9 mouse cellular contexts compared by ENCODE assay signal in the genomic region with DNA sequence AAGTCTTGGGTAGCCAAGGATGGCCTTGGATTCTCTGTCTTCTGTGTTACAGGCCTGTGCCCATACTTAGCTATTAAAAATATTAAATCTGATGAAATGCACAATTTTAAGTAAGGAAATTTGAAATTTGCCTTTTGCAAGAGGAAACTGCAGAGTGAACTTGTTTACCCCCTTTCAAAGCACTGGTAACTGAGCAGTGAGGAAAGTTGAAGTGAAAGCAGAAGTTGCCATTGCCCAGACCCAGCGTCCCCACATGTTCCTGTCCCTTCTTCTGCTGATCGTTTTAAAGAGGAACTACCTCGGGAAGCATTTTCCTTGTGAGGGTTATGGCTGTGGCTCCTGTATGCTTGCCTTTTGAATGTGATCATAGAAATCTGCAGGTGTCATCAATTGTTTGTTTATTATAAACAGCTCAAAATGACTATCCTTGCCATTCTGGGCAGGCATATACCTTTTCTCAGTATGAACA. TPM values are rescaled to one million over a fixed set of nuclear protein-coding genes. Genes with fewer than 3 reads are reported as not detected.
DNase-seq lines count a peak whose midpoint lies in the region; ATAC-seq and TF ChIP-seq lines count a peak whose summit lies in the region.
"Had no signal": no experiment of that assay in that cellular context is flagged by ENCODE, and none has a peak within 500 bp of the region (broad histone marks: within the 10 kb centered on the region; RNA-seq: fewer than 3 reads in every experiment).

No protein-coding gene starts in this region.

- no peak for TF ChIP-seq EP300 in stomach, postnatal 0 days (optimal IDR thresholded peaks at IDR 0.05)

- H3K27ac ChIP-seq in midbrain, embryonic 11.5 days (ENCODE audit: low read depth, low read length): no peak overlapping the region
- H3K27ac ChIP-seq in midbrain, embryonic 15.5 days: no peak overlapping the region
- peak overlapping the region; percentile 92 for H3K27ac ChIP-seq in cortical plate, adult 2 months (ENCODE audit: insufficient read depth, low read length)
- peak overlapping the region; percentile 55 for H3K27ac ChIP-seq in lung, embryonic 16.5 days (ENCODE audit: low read length)
- H3K27ac ChIP-seq in stomach, postnatal 0 days (replicated peaks): peak overlapping the region; percentile 84

- 87% methylated on average over 3 of the region's 3 CpGs for WGBS in midbrain, embryonic 11.5 days
- WGBS in midbrain, embryonic 15.5 days: 85% methylated on average over 3 of the region's 3 CpGs
- WGBS in lung, embryonic 16.5 days: 58% methylated on average over 3 of the region's 3 CpGs
- 67% methylated on average over 3 of the region's 3 CpGs for WGBS in stomach, postnatal 0 days

- no peak overlapping the region for H3K4me3 ChIP-seq in midbrain, embryonic 11.5 days (ENCODE audit: low read depth, low read length)
- H3K4me3 ChIP-seq in midbrain, embryonic 15.5 days: no peak overlapping the region
- no peak overlapping the region for H3K4me3 ChIP-seq in cortical plate, adult 2 months (ENCODE audit: insufficient read depth, low read length)
- H3K4me3 ChIP-seq in lung, embryonic 16.5 days (ENCODE audit: low read length): no peak overlapping the region
- H3K4me3 ChIP-seq in stomach, postnatal 0 days (ENCODE audit: low read depth, low read length): no peak overlapping the region
- H3K4me3 ChIP-seq: forebrain, embryonic 15.5 days had no signal

- H3K9me3 ChIP-seq in midbrain, embryonic 11.5 days (ENCODE audit: control insufficient read depth, low read length): no peaks in the 10 kb centered on the region
- H3K9me3 ChIP-seq in midbrain, embryonic 15.5 days: no peaks in the 10 kb centered on the region
- no peaks in the 10 kb centered on the region for H3K9me3 ChIP-seq in lung, embryonic 16.5 days (ENCODE audit: control insufficient read depth, low read length)
- H3K9me3 ChIP-seq in stomach, postnatal 0 days (ENCODE audit: control insufficient read depth, low read length): no peaks in the 10 kb centered on the region
- H3K9me3 ChIP-seq: forebrain, embryonic 15.5 days had no signal

- TF ChIP-seq CTCF in cortical plate, adult 2 months (IDR thresholded peaks at IDR 0.05; ENCODE audit: extremely low read depth, insufficient read depth, low read length): no peak
- TF ChIP-seq CTCF in stomach, postnatal 0 days (IDR thresholded peaks at IDR 0.05; ENCODE audit: low read depth): no peak

- H3K4me2 ChIP-seq in midbrain, embryonic 11.5 days: no peak overlapping the region
- no peak overlapping the region for H3K4me2 ChIP-seq in midbrain, embryonic 15.5 days
- H3K4me2 ChIP-seq in lung, embryonic 16.5 days (ENCODE audit: low read depth, low read length): no peak overlapping the region
- H3K4me2 ChIP-seq in stomach, postnatal 0 days (replicated peaks; ENCODE audit: low read depth): 0 out of 2 replicates have a peak overlapping the region, but pooled peaks have one; percentile 1
- H3K4me2 ChIP-seq: forebrain, embryonic 15.5 days had no signal

- ATAC-seq in midbrain, embryonic 11.5 days (ENCODE audit: low FRiP score): no peak
- ATAC-seq in midbrain, embryonic 15.5 days (replicated peaks): no peak
- no peak for ATAC-seq in lung, embryonic 16.5 days (ENCODE audit: low read depth)
- no peak for ATAC-seq in stomach, postnatal 0 days (ENCODE audit: low FRiP score, low TSS enrichment)
- ATAC-seq: forebrain, embryonic 15.5 days had no signal

- no peaks in the 10 kb centered on the region for H3K36me3 ChIP-seq in midbrain, embryonic 11.5 days (ENCODE audit: control insufficient read depth, insufficient read depth, low read length)
- H3K36me3 ChIP-seq in midbrain, embryonic 15.5 days (replicated peaks): no peaks in the 10 kb centered on the region
- H3K36me3 ChIP-seq in lung, embryonic 16.5 days (ENCODE audit: control insufficient read depth, insufficient read depth, low read length): no peaks in the 10 kb centered on the region
- no peaks in the 10 kb centered on the region for H3K36me3 ChIP-seq in stomach, postnatal 0 days (ENCODE audit: control insufficient read depth, insufficient read depth, low read length)
- H3K36me3 ChIP-seq: forebrain, embryonic 15.5 days had no signal

- no peaks in the 10 kb centered on the region for H3K4me1 ChIP-seq in midbrain, embryonic 11.5 days (ENCODE audit: control insufficient read depth, insufficient read depth, low read length)
- H3K4me1 ChIP-seq in midbrain, embryonic 15.5 days: peaks cover 3% of the 10 kb centered on the region; the same call in 1 of the 2 replicates
- peaks cover 9% of the 10 kb centered on the region for H3K4me1 ChIP-seq in cortical plate, adult 2 months (ENCODE audit: control insufficient read depth, insufficient read depth, low read length)
- H3K4me1 ChIP-seq in lung, embryonic 16.5 days (replicated peaks; ENCODE audit: control insufficient read depth, insufficient read depth, low read length): peaks cover 50% of the 10 kb centered on the region
- peaks cover 2% of the 10 kb centered on the region; the same call in 1 of the 2 replicates for H3K4me1 ChIP-seq in stomach, postnatal 0 days (replicated peaks; ENCODE audit: control insufficient read depth, insufficient read depth)

- H3K27me3 ChIP-seq in midbrain, embryonic 11.5 days (ENCODE audit: control insufficient read depth, insufficient read depth, low read length): no peaks in the 10 kb centered on the region
- no peaks in the 10 kb centered on the region for H3K27me3 ChIP-seq in midbrain, embryonic 15.5 days (replicated peaks)
- H3K27me3 ChIP-seq in lung, embryonic 16.5 days (ENCODE audit: control insufficient read depth, insufficient read depth, low read depth, low read length): no peaks in the 10 kb centered on the region
- no peaks in the 10 kb centered on the region for H3K27me3 ChIP-seq in stomach, postnatal 0 days (ENCODE audit: control insufficient read depth, insufficient read depth, low read length)
- H3K27me3 ChIP-seq: forebrain, embryonic 15.5 days had no signal

- H3K9ac ChIP-seq in midbrain, embryonic 11.5 days (ENCODE audit: low read length): no peak overlapping the region
- H3K9ac ChIP-seq in midbrain, embryonic 15.5 days: no peak overlapping the region
- H3K9ac ChIP-seq in lung, embryonic 16.5 days (ENCODE audit: low read length): no peak overlapping the region
- no peak overlapping the region for H3K9ac ChIP-seq in stomach, postnatal 0 days (ENCODE audit: low read length)
- H3K9ac ChIP-seq: forebrain, embryonic 15.5 days had no signal

- DNase-seq in midbrain, embryonic 11.5 days (ENCODE audit: low spot score, missing footprints): peak; percentile 65
- DNase-seq in stomach, postnatal 0 days (ENCODE audit: low spot score): no peak
- DNase-seq in adrenal gland, postnatal 14 days: no peak
- no peak for DNase-seq in thymus, postnatal 14 days
- DNase-seq: kidney, postnatal 4 days had no signal

- TF ChIP-seq POLR2A in cortical plate, adult 2 months (IDR thresholded peaks at IDR 0.05; ENCODE audit: extremely low read depth, insufficient read depth, low read length): no peak

RNA-seq across cellular contexts. Expression of gene Wasf2, which starts 39.8 kb away (rescaled TPM):
- polyA plus RNA-seq in midbrain, embryonic 11.5 days (2014; fragmentation: Nextera tagmentation; extraction: Ambion mirVana): 38.3 and 40.1 TPM in 2 replicates
- polyA plus RNA-seq in midbrain, embryonic 15.5 days (2015; fragmentation: Nextera tagmentation; extraction: Ambion mirVana): 27.4 and 27.7 TPM in 2 replicates
- 14.7 and 15.6 TPM in 2 replicates for polyA plus RNA-seq in cortical plate, adult 2 months (2012; rRNA removed)
- 140 and 144 TPM in 2 replicates for polyA plus RNA-seq in lung, embryonic 16.5 days (2015; fragmentation: Nextera tagmentation; extraction: Ambion mirVana)
- polyA plus RNA-seq in stomach, postnatal 0 days (2015; fragmentation: Nextera tagmentation; extraction: Ambion mirVana): 71.4 and 84.2 TPM in 2 replicates
- total RNA-seq in adrenal gland, postnatal 14 days (2021): 117 and 150 TPM in 2 replicates

RNA-seq across cellular contexts. Expression of gene Cd164l2, which starts 41.8 kb away (rescaled TPM):
- polyA plus RNA-seq in midbrain, embryonic 11.5 days (2014; fragmentation: Nextera tagmentation; extraction: Ambion mirVana): 0.23 and 0.47 TPM in 2 replicates
- 3.0 and 5.0 TPM in 2 replicates for polyA plus RNA-seq in midbrain, embryonic 15.5 days (2015; fragmentation: Nextera tagmentation; extraction: Ambion mirVana)
- polyA plus RNA-seq in cortical plate, adult 2 months (2012; rRNA removed): 10.9 and 11.9 TPM in 2 replicates
- polyA plus RNA-seq in lung, embryonic 16.5 days (2015; fragmentation: Nextera tagmentation; extraction: Ambion mirVana): 7.7 and 13.2 TPM in 2 replicates
- polyA plus RNA-seq in stomach, postnatal 0 days (2015; fragmentation: Nextera tagmentation; extraction: Ambion mirVana): 5.3 and 6.5 TPM in 2 replicates
- 2.4 and 5.0 TPM in 2 replicates for total RNA-seq in adrenal gland, postnatal 14 days (2021)

RNA-seq across cellular contexts. Expression of gene Gpr3, which starts 42.2 kb away (rescaled TPM):
- polyA plus RNA-seq in midbrain, embryonic 11.5 days (2014; fragmentation: Nextera tagmentation; extraction: Ambion mirVana): 0.10 and 0.55 TPM in 2 replicates
- polyA plus RNA-seq in midbrain, embryonic 15.5 days (2015; fragmentation: Nextera tagmentation; extraction: Ambion mirVana): 1.3 and 2.0 TPM in 2 replicates
- 11.2 and 16.1 TPM in 2 replicates for polyA plus RNA-seq in cortical plate, adult 2 months (2012; rRNA removed)
- 0.15 TPM in 1 of 2 replicates, not detected in the other for polyA plus RNA-seq in lung, embryonic 16.5 days (2015; fragmentation: Nextera tagmentation; extraction: Ambion mirVana)
- polyA plus RNA-seq in stomach, postnatal 0 days (2015; fragmentation: Nextera tagmentation; extraction: Ambion mirVana): 0.11 and 0.19 TPM in 2 replicates
- total RNA-seq in adrenal gland, postnatal 14 days (2021): 0.19 TPM in 2 replicates

Comparison
In these comparisons a context has a peak if more than half of its experiments do, and no peak if none do; other contexts are left out.
1. H3K27ac ChIP-seq: peak in cortical plate, adult 2 months (single experiment), lung, embryonic 16.5 days (single experiment) and stomach, postnatal 0 days (single experiment); none in midbrain, embryonic 11.5 days (single experiment) and midbrain, embryonic 15.5 days (single experiment).